Mouse (Mus musculus) macrophage (primary cell): ENCODE results near the gene Ston1. TPM values are rescaled to one million over a fixed set of nuclear protein-coding genes. Genes with fewer than 3 reads are reported as not detected.

Experiments
- H3K27ac ChIP-seq: fragments of 350-480 bp; formaldehyde crosslinking; 2 replicates; pipeline ENCODE4 v1.9.0; 2021
- H3K36me3 ChIP-seq: fragments of 350-480 bp; formaldehyde crosslinking; 2 replicates; pipeline ENCODE4 v1.9.0; 2021; ENCODE audit errors: inconsistent target
- H3K4me3 ChIP-seq: fragments of 350-480 bp; formaldehyde crosslinking; 2 replicates; pipeline ENCODE4 v1.9.0; 2021; ENCODE audit errors: inconsistent target
- H3K79me2 ChIP-seq: fragments of 350-480 bp; formaldehyde crosslinking; 2 replicates; pipeline ENCODE4 v1.9.0; 2021; ENCODE audit errors: inconsistent target
- WGBS: methylation state at CpG from one replicate; pipeline ENCODE4 v1.1.7; 2026; ENCODE audit warnings: inconsistent platforms; ENCODE audit not compliant: missing documents; 5-methylcytosine and 5-hydroxymethylcytosine counted together
- polyA plus RNA-seq: library from polyadenylated mRNA; stranded (reverse); fragments of 250-400 nt; gene quantifications from 3 replicates; pipeline ENCODE4 v1.2.4, GENCODE M21; 2018; ENCODE audit warnings: inconsistent platforms

Gene Ston1
- polyA plus RNA-seq, 1 experiment from 2014 or later: 0.44 TPM

GRCm38 (mm10) chr17:88598570-88599368 is 1.3 kb downstream of the Ston1 start:
- WGBS: 70% methylated on average over 14 of the region's 14 CpGs
- no peak overlapping the region for H3K27ac ChIP-seq
- no peaks in the 10 kb centered on the region for H3K79me2 ChIP-seq
- no peak overlapping the region for H3K4me3 ChIP-seq
- no peaks in the 10 kb centered on the region for H3K36me3 ChIP-seq

GRCm38 (mm10) chr17:88600492-88601026 is 3.1 kb downstream of the Ston1 start:
- Histone ChIP-seq H3K4me3 (no peak overlapping the region), H3K79me2 (no peaks in the 10 kb centered on the region), H3K36me3 (no peaks in the 10 kb centered on the region), H3K27ac (no peak overlapping the region)
- WGBS: 78% methylated on average over 8 of the region's 8 CpGs

GRCm38 (mm10) chr17:88603943-88604342 is 6.5 kb downstream of the Ston1 start:
- WGBS: 93% methylated on average over 11 of the region's 11 CpGs
- Histone ChIP-seq H3K79me2 (no peaks in the 10 kb centered on the region), H3K36me3 (no peaks in the 10 kb centered on the region)

GRCm38 (mm10) chr17:88606056-88606455 is 8.6 kb downstream of the Ston1 start:
- no peaks in the 10 kb centered on the region for H3K36me3 ChIP-seq
- H3K4me3 ChIP-seq: no peak overlapping the region
- WGBS: 85% methylated on average over 2 of the region's 2 CpGs
- H3K79me2 ChIP-seq: no peaks in the 10 kb centered on the region
- H3K27ac ChIP-seq: no peak overlapping the region

More at GRCm38 (mm10) chr17:88603943-88604342, 6.5 kb downstream of the Ston1 start:
- Histone ChIP-seq H3K4me3 (no peak overlapping the region), H3K27ac (no peak overlapping the region)

- Histone ChIP-seq H3K4me3 (no peak overlapping the region), H3K79me2 (no peaks in the 10 kb centered on the region), H3K27ac (no peak overlapping the region), H3K36me3 (no peaks in the 10 kb centered on the region)
- 94% methylated on average over 15 of the region's 15 CpGs for WGBS
Observed at GRCm38 (mm10) chr17:88609361-88609760, 11.9 kb downstream of the Ston1 start.

- Histone ChIP-seq H3K4me3 (no peak overlapping the region), H3K79me2 (no peaks in the 10 kb centered on the region), H3K27ac (no peak overlapping the region), H3K36me3 (no peaks in the 10 kb centered on the region)
- WGBS: 69% methylated on average over 2 of the region's 2 CpGs
Observed at GRCm38 (mm10) chr17:88611057-88611456, 13.6 kb downstream of the Ston1 start.

- Histone ChIP-seq H3K79me2 (no peaks in the 10 kb centered on the region), H3K36me3 (no peaks in the 10 kb centered on the region), H3K4me3 (no peak overlapping the region), H3K27ac (no peak overlapping the region)
- 69% methylated on average over 6 of the region's 6 CpGs for WGBS
Observed at GRCm38 (mm10) chr17:88613172-88613571, 15.7 kb downstream of the Ston1 start.

GRCm38 (mm10) chr17:88613721-88614120 is 16.2 kb downstream of the Ston1 start:
- WGBS: 93% methylated on average over 3 of the region's 3 CpGs
- no peak overlapping the region for H3K4me3 ChIP-seq
- H3K79me2 ChIP-seq: no peaks in the 10 kb centered on the region
- no peak overlapping the region for H3K27ac ChIP-seq
- H3K36me3 ChIP-seq: no peaks in the 10 kb centered on the region

GRCm38 (mm10) chr17:88614234-88614633 is 16.8 kb downstream of the Ston1 start:
- no peaks in the 10 kb centered on the region for H3K36me3 ChIP-seq
- WGBS: 86% methylated on average over 3 of the region's 3 CpGs
- H3K79me2 ChIP-seq: no peaks in the 10 kb centered on the region
- H3K27ac ChIP-seq: no peak overlapping the region
- H3K4me3 ChIP-seq: no peak overlapping the region

- H3K36me3 ChIP-seq: no peaks in the 10 kb centered on the region
- whole genome bisulfite sequencing: 100% methylated on average over 1 of the region's 1 CpGs
- H3K79me2 ChIP-seq: no peaks in the 10 kb centered on the region
- H3K27ac ChIP-seq: no peak overlapping the region
- no peak overlapping the region for H3K4me3 ChIP-seq
Observed at GRCm38 (mm10) chr17:88614733-88615132, 17.2 kb downstream of the Ston1 start.

GRCm38 (mm10) chr17:88615492-88616155 is 18.1 kb downstream of the Ston1 start:
- Histone ChIP-seq H3K27ac (no peak overlapping the region), H3K4me3 (no peak overlapping the region), H3K79me2 (no peaks in the 10 kb centered on the region), H3K36me3 (no peaks in the 10 kb centered on the region)
- 90% methylated on average over 1 of the region's 1 CpGs for WGBS

GRCm38 (mm10) chr17:88620935-88621334 is 23.5 kb downstream of the Ston1 start:
- H3K79me2 ChIP-seq: no peaks in the 10 kb centered on the region
- 93% methylated on average over 4 of the region's 4 CpGs for WGBS
- H3K36me3 ChIP-seq: no peaks in the 10 kb centered on the region
- no peak overlapping the region for H3K4me3 ChIP-seq
- no peak overlapping the region for H3K27ac ChIP-seq

GRCm38 (mm10) chr17:88621374-88621773 is 23.9 kb downstream of the Ston1 start:
- H3K4me3 ChIP-seq: no peak overlapping the region
- no peaks in the 10 kb centered on the region for H3K79me2 ChIP-seq
- H3K36me3 ChIP-seq: no peaks in the 10 kb centered on the region
- 90% methylated on average over 3 of the region's 3 CpGs for WGBS
- H3K27ac ChIP-seq: no peak overlapping the region

- H3K36me3 ChIP-seq: no peaks in the 10 kb centered on the region
- 73% methylated on average over 1 of the region's 1 CpGs for WGBS
- H3K4me3 ChIP-seq: no peak overlapping the region
- H3K79me2 ChIP-seq: no peaks in the 10 kb centered on the region
- H3K27ac ChIP-seq: no peak overlapping the region
Observed at GRCm38 (mm10) chr17:88622711-88623110, 25.2 kb downstream of the Ston1 start.

- Histone ChIP-seq H3K4me3 (no peak overlapping the region), H3K27ac (no peak overlapping the region), H3K79me2 (no peaks in the 10 kb centered on the region), H3K36me3 (no peaks in the 10 kb centered on the region)
- 87% methylated on average over 4 of the region's 4 CpGs for WGBS
Observed at GRCm38 (mm10) chr17:88624386-88624785, 26.9 kb downstream of the Ston1 start.
